Mouse (Mus musculus): ENCODE data around the gene Prrt2. TPM values are rescaled to one million over a fixed set of nuclear protein-coding genes. Genes with fewer than 3 reads are reported as not detected.

Gene Prrt2
- total and polyA plus RNA-seq, 2 experiments from 2014 or later, result 109 to 155 TPM

DNA sequence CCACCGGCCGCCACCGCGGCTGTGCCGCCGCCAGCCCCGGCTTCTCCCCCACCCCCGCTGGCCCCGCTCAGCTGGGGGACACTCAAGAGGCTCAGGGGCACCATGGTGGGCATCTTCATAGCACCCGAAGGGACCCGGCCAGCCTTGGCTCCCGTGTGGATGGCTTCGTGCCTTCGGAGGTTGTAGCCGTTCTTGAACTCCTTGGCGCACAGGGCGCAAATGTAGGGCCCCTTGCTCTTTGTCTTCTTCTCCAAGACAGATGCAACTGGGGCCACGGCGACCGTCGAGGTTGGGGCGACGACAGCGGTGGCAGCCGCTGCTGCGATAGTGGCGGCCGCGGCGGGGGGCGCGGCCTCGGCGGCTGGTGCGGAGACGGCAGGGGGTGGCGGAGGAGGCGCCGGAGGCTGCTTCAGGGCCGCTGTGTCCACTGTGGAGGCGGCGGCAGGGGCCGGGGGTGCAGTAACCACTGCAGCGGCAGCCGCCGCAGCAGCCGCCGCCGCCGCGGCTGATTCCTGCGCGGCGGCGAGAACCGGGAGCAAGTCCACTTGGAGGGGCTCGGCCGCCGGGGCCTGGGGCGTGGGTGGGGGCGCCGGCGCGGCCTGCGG lies 4.6 kb upstream of the Prrt2 start:
- no peak for TF ChIP-seq CTCF (IDR thresholded peaks at IDR 0.05)
- H3K36me3 ChIP-seq (ENCODE audit: insufficient read depth, low read length), result peaks cover 15% of the 10 kb centered on the region
- under 1% methylated on average over 39 of the region's 65 CpGs for WGBS
- DNase-seq (ENCODE audit: low spot score) (peak; percentile 36), ATAC-seq (ENCODE audit: low FRiP score) (no peak)
- H3K9me3 ChIP-seq (ENCODE audit: low read length), result no peaks in the 10 kb centered on the region
- H3K27ac ChIP-seq (ENCODE audit: low read depth, low read length), result peak overlapping the region; percentile 99
- peaks cover 21% of the 10 kb centered on the region for H3K4me1 ChIP-seq (ENCODE audit: insufficient read depth, low read length)
- no peaks in the 10 kb centered on the region for H3K27me3 ChIP-seq (ENCODE audit: insufficient read depth, low read length)
- H3K4me3 ChIP-seq (ENCODE audit: low read depth, low read length), result peak overlapping the region; percentile 90
- H3K9ac ChIP-seq (replicated peaks; ENCODE audit: low read length, poor library complexity, severe bottlenecking), result peak overlapping the region; percentile 96
- H3K4me2 ChIP-seq (ENCODE audit: low read depth, low read length, poor library complexity, severe bottlenecking), result peak overlapping the region; percentile 76

DNA sequence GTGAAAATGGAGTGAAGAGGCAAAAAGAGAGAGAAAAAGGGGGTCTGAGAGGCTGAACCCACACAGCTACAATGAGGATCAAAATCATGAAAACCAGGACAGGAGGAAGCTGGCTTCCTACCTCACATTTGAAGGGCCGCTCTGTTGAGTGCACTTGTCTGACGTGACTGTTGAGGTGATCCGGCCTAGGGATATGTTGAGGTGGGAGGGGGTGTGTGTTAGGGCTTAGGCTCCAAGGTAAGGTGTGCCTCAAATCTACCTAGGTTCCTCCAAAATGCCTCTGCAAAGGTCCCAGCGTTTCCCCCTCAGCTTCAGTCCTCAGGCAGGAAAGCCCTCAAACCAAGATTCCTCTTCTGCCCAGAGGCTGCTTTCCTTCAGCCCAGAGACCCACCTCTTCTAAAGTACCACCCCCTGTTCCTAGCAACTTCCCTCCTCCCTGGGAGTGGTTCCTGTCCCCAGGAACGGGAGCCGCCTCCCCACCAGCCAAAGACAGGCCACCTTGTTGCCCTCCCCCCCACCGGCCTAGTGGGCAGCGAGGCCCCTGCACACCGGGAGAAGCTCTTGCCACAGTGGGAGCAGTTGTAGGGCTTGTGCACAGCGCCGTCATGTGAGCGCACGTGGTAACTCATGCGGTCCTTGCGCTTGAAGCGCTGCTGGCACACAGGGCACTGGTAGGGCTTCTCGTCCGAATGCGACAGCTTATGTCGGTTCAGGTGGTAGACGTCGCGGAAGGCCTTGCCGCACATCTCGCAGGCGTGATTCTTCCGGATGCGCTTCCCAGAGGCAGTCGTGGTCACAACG lies 3.9 kb upstream of the Prrt2 start:
- H3K27me3 ChIP-seq (ENCODE audit: insufficient read depth, low read length), result no peaks in the 10 kb centered on the region
- peak overlapping the region; percentile 90 for H3K4me3 ChIP-seq (ENCODE audit: low read depth, low read length)
- peak overlapping the region; percentile 99 for H3K27ac ChIP-seq (ENCODE audit: low read depth, low read length)
- peaks cover 15% of the 10 kb centered on the region for H3K36me3 ChIP-seq (ENCODE audit: insufficient read depth, low read length)
- peaks cover 27% of the 10 kb centered on the region for H3K4me1 ChIP-seq (ENCODE audit: insufficient read depth, low read length)
- 1% methylated on average over 29 of the region's 30 CpGs for WGBS
- peak; percentile 72 for TF ChIP-seq CTCF (IDR thresholded peaks at IDR 0.05)
- DNase-seq (ENCODE audit: low spot score), result peak; percentile 91
- H3K4me2 ChIP-seq (ENCODE audit: low read depth, low read length, poor library complexity, severe bottlenecking), result peak overlapping the region; percentile 76
- no peaks in the 10 kb centered on the region for H3K9me3 ChIP-seq (ENCODE audit: low read length)
- ATAC-seq (ENCODE audit: low FRiP score), result peak; percentile 59; the same call in 1 of the 2 replicates
- peak overlapping the region; percentile 96 for H3K9ac ChIP-seq (replicated peaks; ENCODE audit: low read length, poor library complexity, severe bottlenecking)

DNA sequence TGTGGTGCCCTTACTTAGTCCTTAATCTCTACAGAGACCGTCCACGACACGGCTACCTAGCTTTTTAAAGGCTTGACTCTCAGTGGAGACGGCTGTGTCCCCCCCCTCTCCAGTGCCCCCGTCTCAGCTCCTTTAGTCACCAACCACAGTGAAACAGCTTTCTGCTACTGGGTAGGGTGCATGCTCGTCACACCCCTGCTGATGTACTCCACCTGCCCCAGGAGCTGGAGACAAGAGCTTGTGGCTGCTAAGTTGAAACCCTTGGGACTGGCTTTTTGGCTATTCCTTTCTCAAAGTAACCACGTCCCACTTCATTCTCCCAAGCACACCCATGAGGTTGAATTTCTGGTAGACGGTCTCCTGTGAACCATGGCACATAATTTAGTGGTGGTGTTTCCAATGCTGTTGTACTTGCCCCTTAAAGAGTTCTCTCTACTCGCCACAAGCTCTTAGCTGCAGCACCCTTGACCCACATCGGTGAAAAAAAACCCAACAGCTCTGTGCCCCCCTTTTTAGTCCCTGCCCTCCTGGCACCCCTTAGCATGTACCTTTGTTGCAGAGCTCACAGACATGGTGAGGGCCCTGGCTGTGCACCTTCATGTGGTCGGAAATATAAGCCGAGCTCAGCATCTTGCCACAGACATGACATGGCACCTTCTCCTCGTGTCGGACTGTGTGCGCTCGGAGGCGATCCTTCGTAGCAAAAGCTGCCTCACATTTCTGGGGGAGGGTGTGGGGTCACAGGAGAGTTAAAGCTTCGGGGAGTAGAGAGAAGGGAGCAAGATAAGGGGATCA lies 3.1 kb upstream of the Prrt2 start:
- DNase-seq (ENCODE audit: low spot score), result no peak
- Histone ChIP-seq H3K9ac (replicated peaks; ENCODE audit: low read length, poor library complexity, severe bottlenecking) (peak overlapping the region; percentile 96), H3K4me1 (ENCODE audit: insufficient read depth, low read length) (peaks cover 36% of the 10 kb centered on the region), H3K4me3 (ENCODE audit: low read depth, low read length) (peak overlapping the region; percentile 90), H3K27me3 (ENCODE audit: insufficient read depth, low read length) (no peaks in the 10 kb centered on the region), H3K9me3 (ENCODE audit: low read length) (no peaks in the 10 kb centered on the region), H3K36me3 (ENCODE audit: insufficient read depth, low read length) (peaks cover 15% of the 10 kb centered on the region), H3K27ac (ENCODE audit: low read depth, low read length) (peak overlapping the region; percentile 99), H3K4me2 (ENCODE audit: low read depth, low read length, poor library complexity, severe bottlenecking) (peak overlapping the region; percentile 76)
- TF ChIP-seq CTCF (IDR thresholded peaks at IDR 0.05), result no peak
- 19% methylated on average over 19 of the region's 19 CpGs for WGBS
- ATAC-seq (ENCODE audit: low FRiP score), result no peak

DNA sequence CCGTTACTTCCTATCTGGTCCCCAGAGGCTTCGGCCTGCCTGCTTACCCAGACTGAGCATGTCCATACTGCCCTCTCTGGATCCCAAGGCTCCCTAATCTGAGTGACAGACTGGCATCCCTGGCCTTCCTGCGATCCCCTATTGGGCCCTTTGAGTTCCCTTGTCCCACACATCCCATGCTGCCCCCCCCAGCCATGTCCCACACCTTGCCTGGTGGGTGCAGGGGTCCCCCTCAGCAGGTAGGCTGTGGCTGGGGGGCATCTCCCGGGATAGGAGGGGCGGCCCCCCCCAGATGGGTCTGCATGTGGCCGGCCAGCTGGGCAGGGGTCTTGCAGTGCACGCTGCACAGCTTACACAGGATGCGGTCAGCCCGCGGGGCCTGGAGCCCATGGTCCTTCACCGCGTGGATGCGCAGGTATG lies 2.3 kb upstream of the Prrt2 start:
- WGBS, result 69% methylated on average over 13 of the region's 13 CpGs
- Histone ChIP-seq H3K9ac (replicated peaks; ENCODE audit: low read length, poor library complexity, severe bottlenecking) (peak overlapping the region; percentile 96), H3K4me1 (ENCODE audit: insufficient read depth, low read length) (peaks cover 42% of the 10 kb centered on the region), H3K36me3 (ENCODE audit: insufficient read depth, low read length) (peaks cover 15% of the 10 kb centered on the region), H3K27me3 (ENCODE audit: insufficient read depth, low read length) (no peaks in the 10 kb centered on the region), H3K4me2 (ENCODE audit: low read depth, low read length, poor library complexity, severe bottlenecking) (peak overlapping the region; percentile 76), H3K27ac (ENCODE audit: low read depth, low read length) (peak overlapping the region; percentile 9; the same call in 1 of the 2 replicates), H3K9me3 (ENCODE audit: low read length) (no peaks in the 10 kb centered on the region), H3K4me3 (ENCODE audit: low read depth, low read length) (peak overlapping the region; percentile 90)
- no peak for TF ChIP-seq CTCF (IDR thresholded peaks at IDR 0.05)
- no peak for ATAC-seq (ENCODE audit: low FRiP score)
- no peak for DNase-seq (ENCODE audit: low spot score)

DNA sequence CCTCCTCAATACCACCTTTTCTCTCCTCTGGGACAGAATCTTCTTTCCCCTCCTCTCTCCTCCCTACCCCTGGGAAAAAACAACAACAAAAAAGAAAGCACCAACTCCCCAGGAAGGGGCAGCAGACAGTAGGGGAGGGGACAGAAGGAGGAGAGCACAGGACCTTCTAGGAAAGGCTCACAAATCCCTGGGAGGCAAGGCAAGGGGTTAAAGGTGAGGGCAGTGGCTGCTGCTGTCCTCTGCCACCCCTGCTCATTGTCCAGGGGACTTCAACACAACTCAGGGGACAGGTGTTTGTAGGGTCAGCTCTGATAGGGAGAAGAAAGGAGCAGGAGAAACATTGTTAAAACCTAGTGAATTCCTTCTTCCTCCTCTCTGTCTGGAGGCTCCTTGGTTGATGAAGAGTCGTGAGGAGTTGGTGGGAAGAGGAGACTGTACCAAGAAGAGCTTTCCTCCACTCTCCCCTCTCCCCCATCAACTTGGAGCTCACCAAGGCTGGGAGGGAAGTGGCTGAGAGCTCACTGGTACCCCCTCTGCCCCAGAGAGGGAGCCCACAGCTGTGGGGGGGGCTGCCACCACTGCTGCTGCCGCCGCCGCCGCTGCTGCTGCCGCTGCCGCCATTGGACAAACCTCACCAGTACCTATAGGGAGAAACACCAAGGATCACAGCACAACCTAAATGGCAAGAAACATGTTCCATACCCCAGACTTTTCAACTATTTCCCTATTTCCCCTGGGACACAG lies 1.7 kb upstream of the Prrt2 start:
- H3K4me1 ChIP-seq (ENCODE audit: insufficient read depth, low read length), result peaks cover 42% of the 10 kb centered on the region
- no peak for ATAC-seq (ENCODE audit: low FRiP score)
- H3K4me2 ChIP-seq (ENCODE audit: low read depth, low read length, poor library complexity, severe bottlenecking), result peak overlapping the region; percentile 76
- 81% methylated on average over 7 of the region's 7 CpGs for WGBS
- H3K36me3 ChIP-seq (ENCODE audit: insufficient read depth, low read length), result peaks cover 15% of the 10 kb centered on the region
- DNase-seq (ENCODE audit: low spot score), result no peak
- H3K4me3 ChIP-seq (ENCODE audit: low read depth, low read length), result peak overlapping the region; percentile 90
- H3K9me3 ChIP-seq (ENCODE audit: low read length), result no peaks in the 10 kb centered on the region
- peak overlapping the region; percentile 82; the same call in 1 of the 2 replicates for H3K27ac ChIP-seq (ENCODE audit: low read depth, low read length)
- H3K9ac ChIP-seq (replicated peaks; ENCODE audit: low read length, poor library complexity, severe bottlenecking), result peak overlapping the region; percentile 96
- H3K27me3 ChIP-seq (ENCODE audit: insufficient read depth, low read length), result no peaks in the 10 kb centered on the region
- TF ChIP-seq CTCF (IDR thresholded peaks at IDR 0.05), result no peak

Measured in midbrain, postnatal 0 days (tissue).